Mouse (Mus musculus) liver, embryonic 14.5 days (tissue): Measurements from ENCODE around the gene Bcar3.

Source experiments
- CTCF ChIP-seq: IDR thresholded peaks from 2 replicates; pipeline ENCODE4 v1.5.1; 2016; ENCODE audit warnings: antibody characterized with exemption, low read depth, control low read depth
- EP300 ChIP-seq: IDR thresholded peaks from 2 replicates; pipeline ENCODE4 v1.6.1; 2016; ENCODE audit warnings: antibody characterized with exemption, low read depth

DNA sequence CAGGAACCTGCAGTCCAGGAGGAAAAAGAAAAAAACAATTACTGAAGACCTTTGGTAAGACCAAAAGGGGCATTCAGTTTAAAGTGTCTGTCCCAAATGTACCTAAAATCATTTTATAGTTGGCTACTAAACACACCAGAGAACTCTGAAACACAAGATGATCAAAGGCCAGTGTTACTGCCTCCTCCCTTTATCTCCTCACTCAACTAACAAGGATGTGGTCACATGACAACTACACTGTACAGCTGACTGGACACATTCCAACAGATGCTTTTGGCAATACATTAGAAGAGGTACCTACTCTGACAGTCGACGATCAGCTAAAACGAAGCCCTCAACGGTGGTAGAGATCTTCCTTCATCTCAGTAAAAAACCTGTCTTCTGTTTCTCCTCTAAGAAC lies 247.0 kb downstream of the Bcar3 start:
- no peak for TF ChIP-seq EP300
- TF ChIP-seq CTCF: no peak
